Mouse (Mus musculus): ENCODE results near the gene Tmem256.

- TF ChIP-seq CTCF (IDR thresholded peaks at IDR 0.05; ENCODE audit: low read depth) (no peak), EP300 (IDR thresholded peaks at IDR 0.05; ENCODE audit: low read depth) (no peak)
These were observed 15.7 kb downstream of the Tmem256 start for GRCm38 (mm10) chr11:69853994-69854393.

All from heart, postnatal 0 days (tissue).